Mouse (Mus musculus) T-helper 17 cell (primary cell): ENCODE data around the gene Gm10378.

ENCODE experiments used
- in situ Hi-C, 2 experiments: fragments of 300-600 bp; cut with MboI, MseI; formaldehyde crosslinking; loops; 1 replicate in 1 of 2; 2 replicates in 1 of 2; pipeline ENCODE4 v1.15.1; 2025; ENCODE audit warnings: high pct_unique_total_duplicates in 2 of 2

The Gm10378 gene

GRCm38 (mm10) chr14:42655638-42656037, at the start of gene Gm10378:
Gene Gm10378, plus strand, starts transcription at chr14:42655938.
- in situ Hi-C loops = loop anchor here (5.0 to 10.0 kb wide), 2 partner anchors 658 to 661 kb away; no protein-coding TSS in a partner anchor

- in situ Hi-C loops = loop anchor here in 1 of 2 experiments (5.0 kb wide), 2 partner anchors 345 to 940 kb away; partner anchors contain the start of genes Gm8068 and Gm9611
Measured at GRCm38 (mm10) chr14:42641817-42642216, 13.9 kb upstream of the Gm10378 start, which contains the start of gene Gm3633. Gene Gm3633, minus strand, starts transcription at chr14:42641917.
